Mouse (Mus musculus) cortical plate, adult 2 months (tissue): ENCODE results near the gene Sorbs1.

Source experiments
- CTCF ChIP-seq: fragments of 200-500 bp; IDR thresholded peaks from 2 replicates; pipeline ENCODE4 v1.5.1; 2011; ENCODE audit warnings: mild to moderate bottlenecking, control low read depth, low read length; ENCODE audit not compliant: insufficient read depth; ENCODE audit errors: extremely low read depth
- POLR2A ChIP-seq: fragments of 200-500 bp; IDR thresholded peaks from 2 replicates; pipeline ENCODE4 v1.6.1; 2011; ENCODE audit warnings: mild to moderate bottlenecking, low read length, control low read depth; ENCODE audit not compliant: insufficient read depth; ENCODE audit errors: extremely low read depth

DNA sequence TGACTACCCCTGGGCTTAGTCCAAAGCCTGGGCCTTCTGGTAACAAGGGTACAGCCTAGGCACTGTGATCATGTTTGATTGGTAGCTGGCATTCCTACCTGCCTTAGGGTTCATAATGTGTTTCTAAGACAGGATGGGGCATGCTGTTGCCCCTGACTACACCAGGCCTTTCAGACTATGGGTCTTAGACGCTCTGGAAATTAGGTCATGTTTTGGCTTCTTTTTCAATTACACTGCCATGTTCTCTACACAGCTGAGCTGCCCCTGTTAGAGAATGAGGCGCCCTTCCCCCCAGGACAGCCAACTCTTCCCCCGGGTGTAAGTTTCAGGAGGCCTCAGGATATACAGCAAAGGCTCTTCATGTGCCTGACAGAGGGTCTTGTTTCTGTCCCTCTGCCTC is 191.4 kb downstream of the Sorbs1 start:
- TF ChIP-seq POLR2A (no peak), CTCF (no peak)
